Mouse (Mus musculus): ENCODE data around the gene Lrrc8b.

Lrrc8b gene

DNA sequence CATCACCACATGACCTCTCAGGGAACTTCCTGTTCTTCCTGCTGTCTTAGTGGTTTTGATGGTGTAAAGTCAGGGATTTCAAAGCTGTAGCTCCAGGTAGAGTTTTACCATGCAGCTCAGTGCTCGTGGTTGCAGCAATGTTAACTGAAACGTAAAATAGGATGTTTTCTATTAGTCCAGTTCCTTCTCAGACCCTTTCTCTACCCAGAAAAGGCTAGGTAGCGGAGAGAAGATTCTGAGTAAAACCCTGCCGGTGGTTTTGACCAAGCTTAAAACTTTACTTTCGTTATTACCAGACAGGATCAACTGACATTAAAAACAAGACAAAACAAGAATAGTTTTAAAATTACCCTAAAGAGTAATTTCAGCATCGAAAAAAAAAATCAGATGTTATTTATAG is 100.0 kb downstream of the Lrrc8b start:
- intact Hi-C loops (cut with DNase I), result loop anchor here (5.0 to 10.0 kb wide), 2 partner anchors 137 to 359 kb away; partner anchors contain the start of gene Zfp326

DNA sequence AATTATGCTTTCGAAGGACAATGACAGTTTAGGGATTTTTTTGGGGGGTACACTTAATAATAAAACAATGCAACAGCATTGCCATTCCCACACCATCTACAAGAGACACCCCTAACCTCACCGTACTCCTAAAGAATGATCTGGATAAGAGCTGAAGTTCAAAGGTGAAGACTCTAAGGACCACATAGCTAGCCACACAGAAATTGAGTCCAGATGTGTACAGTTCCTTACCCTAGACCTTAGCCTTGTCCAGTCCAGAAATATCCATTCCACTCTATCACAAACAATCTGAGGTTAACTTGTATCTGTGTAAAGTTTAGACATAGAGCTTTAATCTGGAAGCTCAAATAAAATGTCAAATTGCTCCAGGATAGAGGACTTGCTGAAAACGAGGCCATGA is 100.7 kb downstream of the Lrrc8b start:
- intact Hi-C loops (cut with DNase I), result loop anchor here (5.0 to 10.0 kb wide), 2 partner anchors 136 to 359 kb away; partner anchors contain the start of gene Zfp326

DNA sequence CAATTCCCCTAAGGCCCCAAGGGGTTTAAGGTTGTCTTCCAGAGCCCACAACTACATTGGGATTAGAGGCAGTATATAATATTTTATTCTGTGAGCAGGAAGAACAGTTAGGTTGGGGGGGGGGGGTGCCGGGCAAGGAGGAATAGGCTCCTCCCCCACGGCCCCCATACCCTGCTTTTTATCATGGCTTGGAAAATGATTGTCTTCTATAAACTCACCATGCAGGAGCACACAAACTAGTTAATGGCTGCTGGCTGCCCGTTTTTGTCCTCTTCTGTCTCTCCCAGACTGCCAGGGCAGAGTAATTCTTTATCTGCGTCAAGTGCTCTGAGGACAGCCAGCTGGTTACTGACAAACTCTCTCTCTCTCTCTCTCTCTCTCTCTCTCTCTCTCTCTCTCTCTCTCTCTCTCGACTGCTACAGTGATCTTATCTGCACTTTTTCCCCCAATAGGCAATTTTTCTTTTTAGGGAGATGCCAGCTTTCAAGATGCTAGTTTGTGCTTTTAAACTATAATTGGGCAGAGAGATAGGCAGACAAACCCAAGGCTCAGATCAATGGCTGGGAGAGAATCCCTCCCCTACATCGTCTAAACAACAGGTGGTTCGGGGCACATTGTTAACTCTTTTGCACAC is 102.5 kb downstream of the Lrrc8b start:
- intact Hi-C loops (cut with DNase I), result loop anchor here (5.0 to 10.0 kb wide), 2 partner anchors 134 to 357 kb away; partner anchors contain the start of gene Zfp326

DNA sequence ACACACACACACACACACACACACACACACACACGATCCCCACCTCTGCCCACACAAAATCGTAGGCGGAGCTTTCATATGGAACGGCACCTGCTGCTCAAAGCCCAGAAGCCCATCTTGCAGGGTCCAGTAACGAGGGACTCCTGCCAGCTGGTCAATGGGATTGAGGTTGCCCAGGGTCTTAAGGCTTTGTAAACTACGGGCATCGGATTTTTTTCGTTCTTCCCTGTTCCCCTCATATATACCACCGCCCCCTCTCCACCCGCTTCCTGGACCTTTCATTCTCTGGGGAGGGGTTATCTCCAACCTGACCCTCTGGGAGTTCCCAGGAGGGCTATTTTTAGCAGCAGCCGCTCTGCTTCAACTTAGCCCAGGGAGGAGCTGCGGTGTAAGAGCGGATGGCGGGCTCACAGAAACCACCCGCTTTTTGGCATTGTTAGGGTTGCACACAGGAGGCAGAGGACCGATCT is 103.1 kb downstream of the Lrrc8b start:
- intact Hi-C loops (cut with DNase I), result loop anchor here (5.0 to 10.0 kb wide), 2 partner anchors 134 to 356 kb away; partner anchors contain the start of gene Zfp326

DNA sequence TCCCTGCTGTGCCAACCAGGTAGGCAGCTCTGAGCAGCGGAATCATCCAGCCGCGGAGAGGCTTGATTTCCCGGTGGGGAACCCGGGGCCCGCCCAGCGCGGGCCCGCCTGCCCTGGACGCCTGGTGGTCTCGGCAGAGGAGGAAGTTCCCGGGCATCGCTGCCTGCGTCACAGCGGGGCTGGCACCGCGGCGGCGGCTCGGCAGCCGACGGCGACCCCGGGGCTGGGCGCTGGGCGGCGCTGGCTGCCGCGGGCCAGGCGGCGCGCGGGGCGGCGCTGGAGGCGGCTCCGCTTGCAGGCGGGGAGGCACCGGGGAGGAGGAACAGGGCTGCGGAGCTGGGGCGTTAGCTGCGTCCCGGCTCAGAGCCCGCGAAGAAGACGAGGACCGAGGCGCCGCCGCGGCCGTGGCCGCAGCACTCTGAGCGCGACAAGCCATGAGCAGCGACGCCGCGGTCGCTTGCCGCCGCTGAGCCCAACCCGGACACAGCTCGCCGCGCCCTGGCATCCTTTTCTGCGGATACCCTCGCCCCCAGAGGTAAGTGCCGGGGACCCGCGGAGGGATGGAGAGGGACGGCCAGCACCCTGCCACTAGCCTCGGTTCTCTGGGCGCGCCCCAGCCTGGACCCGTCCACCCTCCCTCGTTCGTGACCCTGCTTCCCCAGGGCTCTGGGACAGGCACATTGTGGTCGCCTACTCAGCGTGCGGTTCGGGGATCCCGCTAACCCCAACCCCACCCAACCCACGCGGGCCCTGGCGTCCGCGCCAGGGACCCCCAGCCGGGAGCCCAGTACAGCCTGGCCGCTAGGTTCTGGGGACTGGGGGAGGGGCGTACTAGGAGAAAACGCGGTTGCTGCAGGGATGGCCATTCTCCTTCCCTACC is 103.8 kb downstream of the Lrrc8b start, which contains the start of gene Lrrc8c:
Lrrc8c (plus strand) TSS at position 293 of the 880 bp plus-strand sequence.
- intact Hi-C loops (cut with DNase I), result loop anchor here (5.0 to 10.0 kb wide), 2 partner anchors 133 to 355 kb away; partner anchors contain the start of gene Zfp326

DNA sequence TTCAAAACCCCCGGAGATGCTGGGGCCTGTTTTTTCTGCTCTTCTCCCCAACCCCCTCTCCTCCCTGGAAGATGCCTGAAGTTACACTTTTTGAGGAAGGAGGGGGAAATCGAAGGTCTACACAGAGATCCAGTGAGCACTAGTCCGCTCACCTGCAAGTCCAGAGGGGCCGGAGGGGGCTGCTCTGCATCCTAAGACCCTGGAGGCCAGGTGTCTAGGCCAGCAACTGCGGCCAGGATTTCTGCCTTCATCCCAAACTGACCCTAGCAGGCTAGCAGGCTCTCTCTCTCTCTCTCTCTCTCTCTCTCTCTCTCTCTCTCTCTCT is 104.4 kb downstream of the Lrrc8b start:
- intact Hi-C loops (cut with DNase I), result loop anchor here (5.0 to 10.0 kb wide), 2 partner anchors 132 to 355 kb away; partner anchors contain the start of gene Zfp326

DNA sequence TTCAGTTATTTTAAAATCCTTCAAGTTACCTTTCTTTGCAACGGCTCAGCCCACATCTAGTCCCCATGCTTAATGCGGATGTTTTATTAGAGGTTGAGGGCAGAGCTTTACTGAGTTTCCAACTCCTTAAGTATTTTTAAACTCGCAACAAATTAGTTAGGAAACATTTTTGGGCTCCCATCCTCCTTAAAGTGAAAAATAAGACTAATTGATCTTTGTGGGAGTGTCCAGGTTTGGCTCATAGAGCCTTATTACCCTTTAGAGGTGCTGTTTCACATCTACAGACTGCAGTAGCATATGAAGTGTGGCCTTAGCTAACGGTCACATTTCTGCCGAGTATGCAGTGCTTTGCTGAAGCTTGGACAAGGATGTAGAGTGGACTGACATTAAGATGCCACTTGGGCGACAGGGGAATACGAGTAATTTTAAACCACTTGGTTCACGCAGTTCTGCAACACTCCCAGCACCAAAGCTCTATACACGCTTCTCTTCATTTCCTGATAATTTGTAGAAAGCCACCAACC is 104.9 kb downstream of the Lrrc8b start:
- intact Hi-C loops (cut with DNase I), result no loop called here

DNA sequence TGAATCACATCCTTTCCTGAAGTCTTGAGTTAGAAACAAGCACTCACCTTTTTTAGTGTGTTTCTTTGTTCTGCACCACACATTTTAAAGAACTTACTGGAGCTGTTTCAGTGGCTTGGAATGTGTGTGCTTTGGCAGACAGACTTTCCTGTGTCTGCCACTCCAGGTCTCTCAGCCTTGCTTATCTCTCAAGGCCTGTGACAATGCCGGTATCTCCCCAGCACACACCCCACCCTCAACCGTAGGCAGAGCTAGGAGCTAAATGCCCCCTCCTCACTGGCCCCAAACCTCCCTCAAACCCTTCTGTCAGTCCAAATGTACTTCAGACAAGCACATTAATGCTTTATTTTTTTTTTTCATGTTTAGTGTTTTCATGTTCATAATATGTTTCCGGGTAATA is 107.9 kb downstream of the Lrrc8b start:
- intact Hi-C loops (cut with DNase I), result no loop called here

DNA sequence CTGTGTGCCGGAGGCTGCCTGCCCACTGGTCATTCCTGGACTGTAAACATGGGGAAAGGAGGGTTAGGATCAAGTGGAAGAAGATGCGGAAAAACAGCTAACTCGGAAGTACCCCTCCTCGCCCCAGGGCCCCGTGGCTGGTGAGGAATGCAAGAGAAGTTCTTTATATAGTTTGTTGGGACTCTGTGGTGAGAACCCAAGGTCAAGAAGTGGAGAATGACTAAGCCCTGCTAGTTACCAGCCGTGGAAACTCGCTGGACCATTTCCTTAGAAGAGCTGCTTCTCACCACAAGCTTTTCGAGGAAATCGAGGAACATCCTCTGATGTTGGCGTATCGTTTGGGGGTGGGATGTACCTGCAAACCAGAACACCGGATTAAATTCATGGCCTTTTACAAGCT is 109.4 kb downstream of the Lrrc8b start:
- intact Hi-C loops (cut with DNase I), result no loop called here

DNA sequence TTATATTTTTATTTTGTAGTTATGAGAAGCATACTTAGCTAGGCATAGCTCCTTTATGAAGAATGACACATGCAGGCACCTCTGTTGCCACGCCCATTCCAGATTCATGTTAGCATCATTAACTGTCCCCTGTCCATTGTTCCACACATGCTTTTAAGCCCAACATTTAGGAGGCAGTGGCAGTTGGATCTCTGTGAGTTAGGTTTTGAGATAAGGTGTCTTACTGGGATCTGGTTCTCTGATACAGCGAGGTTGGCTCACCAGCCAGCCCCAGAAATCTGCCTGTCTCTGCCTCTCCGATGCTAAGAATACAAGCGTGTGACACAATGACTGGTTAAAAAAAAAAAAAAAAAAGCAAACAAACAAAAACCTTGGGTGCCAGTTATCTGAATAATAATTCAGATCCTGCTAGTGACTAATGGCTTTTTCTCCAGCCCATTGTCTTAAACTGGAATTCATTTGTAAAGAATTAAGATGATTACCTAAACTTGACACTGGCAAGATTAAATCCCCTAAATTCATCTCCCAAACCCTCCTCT is 110.6 kb downstream of the Lrrc8b start:
- intact Hi-C loops (cut with DNase I), result no loop called here

DNA sequence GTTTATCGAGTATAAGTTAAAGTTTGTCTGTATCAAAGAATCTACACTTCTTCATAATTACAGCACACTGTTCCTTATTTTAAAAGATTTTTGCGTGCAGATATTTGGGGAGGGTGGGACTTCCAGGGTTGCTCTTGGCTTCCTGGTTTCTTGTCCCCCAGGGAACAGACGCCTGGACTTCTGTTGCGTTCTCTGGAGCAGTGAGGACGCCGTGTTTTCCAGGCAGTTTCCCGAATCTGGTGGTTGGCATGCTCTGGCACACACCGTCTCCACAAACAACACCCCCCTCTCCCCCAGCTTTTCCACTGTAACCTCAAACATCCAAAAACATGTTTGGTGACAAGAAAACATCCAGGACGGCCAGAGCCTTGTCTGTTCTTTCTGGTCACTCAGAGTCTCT is 111.2 kb downstream of the Lrrc8b start:
- intact Hi-C loops (cut with DNase I), result no loop called here

DNA sequence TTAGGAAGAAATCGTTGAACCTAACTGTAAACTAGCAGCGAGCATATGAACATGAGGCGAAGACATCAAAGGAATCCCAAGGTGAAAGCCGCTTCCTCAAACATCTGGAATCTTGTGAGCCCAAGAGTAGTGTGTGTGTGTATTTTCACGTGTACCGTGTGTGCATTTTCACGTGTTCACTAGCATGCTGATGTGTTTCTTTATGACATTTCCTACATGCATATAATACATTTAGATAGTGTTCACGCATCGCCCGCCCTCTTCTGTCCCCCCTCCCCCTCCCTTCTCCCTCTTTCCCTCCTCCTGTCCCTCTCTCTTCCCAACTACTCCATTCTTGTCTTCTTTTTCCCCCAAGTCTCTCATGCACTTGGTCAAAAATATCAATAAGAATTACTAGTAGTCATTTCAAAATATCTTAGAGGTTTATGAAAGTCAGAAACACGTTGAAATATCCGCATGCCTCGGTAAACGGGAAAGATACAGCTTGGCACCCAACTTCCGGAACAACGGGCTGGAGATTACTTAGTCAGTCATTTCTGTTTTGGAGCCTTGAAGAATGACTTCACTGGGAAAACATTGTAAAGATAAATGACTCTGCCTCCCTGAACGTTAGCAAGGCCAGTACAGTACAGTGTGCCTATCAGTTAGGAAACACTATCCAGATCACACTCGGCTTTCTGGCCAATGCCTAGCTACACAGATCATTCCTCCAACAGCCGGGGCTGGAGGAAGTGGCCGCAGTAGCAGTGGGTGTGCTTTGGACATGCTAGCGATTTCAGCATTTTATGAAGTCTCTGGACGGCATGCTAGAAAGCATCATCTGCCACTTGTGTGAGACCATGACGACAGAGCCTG is 112.1 kb downstream of the Lrrc8b start:
- intact Hi-C loops (cut with DNase I), result no loop called here

DNA sequence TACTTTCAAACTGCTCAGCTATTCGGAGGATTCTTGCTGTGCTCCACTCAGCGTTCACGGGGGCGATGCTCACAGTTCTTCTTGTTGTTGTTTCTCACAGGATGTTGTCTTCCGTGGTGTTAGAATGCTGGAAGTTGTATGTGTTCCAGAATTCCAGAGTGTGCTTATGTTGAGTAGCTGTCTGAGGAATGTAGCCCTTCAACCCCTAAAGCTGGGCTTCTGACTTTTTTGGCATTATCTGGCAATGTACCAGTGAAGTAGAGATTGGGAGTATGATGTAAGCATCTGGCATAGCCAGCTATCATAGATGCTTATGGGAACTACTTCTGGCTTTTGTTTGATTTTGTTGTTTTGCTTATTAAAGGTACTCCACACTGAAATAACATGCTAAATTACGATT is 115.0 kb downstream of the Lrrc8b start:
- intact Hi-C loops (cut with DNase I), result no loop called here

DNA sequence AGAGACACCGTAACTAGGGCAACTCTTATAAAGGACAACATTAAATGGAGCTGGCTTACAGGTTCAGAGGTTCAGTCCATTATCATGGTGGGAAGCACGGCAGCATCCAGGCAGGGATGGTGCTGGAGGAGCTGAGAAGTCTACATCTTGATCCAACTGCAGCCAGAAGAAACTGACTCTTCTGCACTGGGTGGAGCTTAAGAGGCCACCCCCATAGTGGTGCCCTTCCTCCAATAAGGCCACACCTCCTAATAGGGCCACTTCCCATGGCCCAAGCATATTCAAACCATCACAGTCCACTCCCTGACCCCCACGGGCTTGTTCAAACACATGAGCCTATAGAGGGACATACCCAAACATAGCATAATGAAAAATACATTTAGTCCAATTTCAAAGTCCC is 119.6 kb downstream of the Lrrc8b start:
- intact Hi-C loops (cut with DNase I), result no loop called here

DNA sequence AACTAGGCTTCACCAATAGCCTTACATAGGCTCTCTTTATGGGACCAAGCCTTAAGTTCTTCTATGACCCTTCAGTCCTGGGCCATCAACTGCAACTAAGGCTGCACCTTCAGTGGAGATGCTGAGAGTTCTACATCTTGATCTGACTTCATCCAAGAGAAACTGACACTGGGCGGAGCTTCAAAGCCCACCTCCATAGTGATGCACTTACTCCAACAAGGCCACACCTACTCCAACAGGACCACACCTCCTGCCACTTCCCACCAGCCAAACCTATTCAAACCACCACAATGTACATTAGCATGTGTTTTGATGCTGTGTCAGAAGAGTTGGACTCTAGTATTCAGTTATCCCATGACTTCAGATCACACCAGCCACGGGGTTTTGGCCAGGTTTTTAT is 120.6 kb downstream of the Lrrc8b start:
- intact Hi-C loops (cut with DNase I), result no loop called here

DNA sequence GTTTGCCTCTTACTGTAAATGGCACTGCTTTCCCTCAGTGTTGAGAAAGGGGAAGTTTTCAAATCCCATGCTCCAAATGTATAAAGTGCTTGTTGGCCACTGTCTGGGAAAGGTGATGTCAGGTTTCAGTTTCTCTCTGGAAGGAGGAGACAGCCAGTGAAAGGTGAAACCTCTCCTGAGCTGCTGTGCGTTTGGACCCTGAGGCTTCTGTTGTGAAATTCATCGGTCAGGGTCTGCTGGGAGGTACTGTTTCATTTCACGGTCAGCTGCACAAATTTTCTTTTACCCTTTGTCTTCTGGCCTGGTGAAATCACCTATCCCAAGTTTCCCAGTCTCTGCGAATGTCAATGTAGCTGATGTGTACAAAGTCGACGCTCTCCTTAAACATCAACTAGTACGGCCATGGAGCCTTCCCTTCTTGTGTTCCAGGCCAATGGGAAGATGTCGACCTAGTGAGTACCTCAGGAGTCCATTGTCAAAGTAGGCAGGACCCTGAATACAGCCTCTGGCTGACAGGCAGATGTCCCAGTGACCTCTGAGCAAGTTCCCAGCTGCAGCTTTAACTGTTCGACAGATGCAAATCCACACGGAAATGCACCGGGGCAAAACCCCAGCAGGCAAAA is 121.6 kb downstream of the Lrrc8b start:
- intact Hi-C loops (cut with DNase I), result no loop called here
